Mouse (Mus musculus) testis, adult 2 months (tissue): Measurements from ENCODE around the gene Cpa2. TPM values are rescaled to one million over a fixed set of nuclear protein-coding genes. Genes with fewer than 3 reads are reported as not detected.

Experiments
- H3K27ac ChIP-seq: fragments of 200-500 bp; 2 replicates; pipeline ENCODE4 v1.5.1; 2012; ENCODE audit warnings: low read depth, low read length; ENCODE audit not compliant: control insufficient read depth, insufficient read depth
- H3K27me3 ChIP-seq: fragments of 200-500 bp; 2 replicates; pipeline ENCODE4 v1.6.1; 2012; ENCODE audit warnings: mild to moderate bottlenecking, low read length, moderate library complexity; ENCODE audit not compliant: control insufficient read depth, insufficient read depth
- H3K36me3 ChIP-seq: fragments of 200-500 bp; 2 replicates; pipeline ENCODE4 v1.6.1; 2012; ENCODE audit warnings: mild to moderate bottlenecking, low read length; ENCODE audit not compliant: control insufficient read depth, insufficient read depth
- H3K4me1 ChIP-seq: fragments of 200-500 bp; 2 replicates; pipeline ENCODE4 v1.6.1; 2012; ENCODE audit warnings: low read length; ENCODE audit not compliant: control insufficient read depth, insufficient read depth
- H3K4me3 ChIP-seq: fragments of 200-500 bp; 2 replicates; pipeline ENCODE4 v1.5.1; 2012; ENCODE audit warnings: low read depth, mild to moderate bottlenecking, low read length, moderate library complexity, mixed read lengths; ENCODE audit not compliant: control insufficient read depth
- CTCF ChIP-seq: fragments of 200-500 bp; IDR thresholded peaks from 2 replicates; pipeline ENCODE4 v1.5.1; 2012; ENCODE audit warnings: low read depth, mild to moderate bottlenecking, inconsistent platforms, low read length, moderate library complexity; ENCODE audit not compliant: control insufficient read depth, insufficient read depth, insufficient replicate concordance
- POLR2A ChIP-seq: fragments of 200-500 bp; IDR thresholded peaks from 2 replicates; pipeline ENCODE4 v1.6.1; 2012; ENCODE audit warnings: low read depth, mild to moderate bottlenecking, inconsistent platforms, low read length, moderate library complexity; ENCODE audit not compliant: control insufficient read depth
- polyA plus RNA-seq: library from polyadenylated mRNA; depleted of rRNA; stranded (reverse); fragments of >200 nt; gene quantifications from 2 replicates; pipeline ENCODE4 v1.2.3, GENCODE M21; 2012; rRNA removed

Cpa2 gene
- polyA plus RNA-seq = 1.1 and 1.4 TPM in 2 replicates

- Histone ChIP-seq H3K36me3 (no peaks in the 10 kb centered on the region), H3K4me1 (peaks cover 3% of the 10 kb centered on the region; the same call in 1 of the 2 replicates), H3K27ac (no peak within 1 kb of the TSS), H3K27me3 (no peaks in the 10 kb centered on the region), H3K4me3 (no peak within 1 kb of the TSS)
- TF ChIP-seq POLR2A = no peak
- no peak for TF ChIP-seq CTCF
These were observed at the start of gene Cpa2 for GRCm38 (mm10) chr6:30541009-30541799. TSS of gene Cpa2 (plus strand) at chr6:30541582.

- Histone ChIP-seq H3K27me3 (no peaks in the 10 kb centered on the region), H3K27ac (no peak overlapping the region), H3K4me1 (no peaks in the 10 kb centered on the region), H3K36me3 (peaks cover 5% of the 10 kb centered on the region), H3K4me3 (no peak overlapping the region)
- no peak for TF ChIP-seq POLR2A
- no peak for TF ChIP-seq CTCF
These were observed 42.3 kb upstream of the Cpa2 start for GRCm38 (mm10) chr6:30499049-30499448.

GRCm38 (mm10) chr6:30508824-30509223, 32.6 kb upstream of the Cpa2 start:
- TF ChIP-seq CTCF (no peak), POLR2A (no peak)
- H3K4me3 ChIP-seq = peak overlapping the region; percentile 91
- H3K36me3 ChIP-seq = no peaks in the 10 kb centered on the region; the same call in 1 of the 2 replicates
- H3K27me3 ChIP-seq = no peaks in the 10 kb centered on the region
- H3K4me1 ChIP-seq = peaks cover 3% of the 10 kb centered on the region
- peak overlapping the region; percentile 96 for H3K27ac ChIP-seq

GRCm38 (mm10) chr6:30509265-30510239, 31.8 kb upstream of the Cpa2 start, which contains the start of the genes Tmem209 and Ssmem1:
TSS of gene Tmem209 (minus strand) at chr6:30509783.
TSS of gene Ssmem1 (plus strand) at chr6:30509849.
- H3K4me3 ChIP-seq = peak within 1 kb of the TSS; percentile 91
- no peaks in the 10 kb centered on the region for H3K27me3 ChIP-seq
- H3K27ac ChIP-seq = peak within 1 kb of the TSS; percentile 96
- H3K4me1 ChIP-seq = peaks cover 3% of the 10 kb centered on the region
- no peaks in the 10 kb centered on the region; the same call in none of the 2 replicates for H3K36me3 ChIP-seq
- no peak for TF ChIP-seq CTCF
- TF ChIP-seq POLR2A = peak; percentile 99

GRCm38 (mm10) chr6:30510291-30510690, 31.1 kb upstream of the Cpa2 start:
- peaks cover 3% of the 10 kb centered on the region for H3K4me1 ChIP-seq
- H3K36me3 ChIP-seq = no peaks in the 10 kb centered on the region; the same call in none of the 2 replicates
- no peak for TF ChIP-seq POLR2A
- no peak for TF ChIP-seq CTCF
- no peaks in the 10 kb centered on the region for H3K27me3 ChIP-seq
- peak overlapping the region; percentile 92 for H3K27ac ChIP-seq
- H3K4me3 ChIP-seq = peak overlapping the region; percentile 91

GRCm38 (mm10) chr6:30514242-30514641, 27.1 kb upstream of the Cpa2 start:
- peaks cover 3% of the 10 kb centered on the region for H3K4me1 ChIP-seq
- no peaks in the 10 kb centered on the region; the same call in none of the 2 replicates for H3K36me3 ChIP-seq
- no peak overlapping the region for H3K27ac ChIP-seq
- H3K27me3 ChIP-seq = no peaks in the 10 kb centered on the region
- H3K4me3 ChIP-seq = peak overlapping the region; percentile 82
- TF ChIP-seq POLR2A (no peak), CTCF (no peak)
